Mouse (Mus musculus): Measurements from ENCODE around the gene Col6a6.

The Col6a6 gene

GRCm38 (mm10) chr9:105827791-105828385 lies at the start of gene Col6a6:
Gene Col6a6 (minus strand): TSS chr9:105828160.
- peak; percentile 28 for DNase-seq (ENCODE audit: low read depth, low spot score)

DNA sequence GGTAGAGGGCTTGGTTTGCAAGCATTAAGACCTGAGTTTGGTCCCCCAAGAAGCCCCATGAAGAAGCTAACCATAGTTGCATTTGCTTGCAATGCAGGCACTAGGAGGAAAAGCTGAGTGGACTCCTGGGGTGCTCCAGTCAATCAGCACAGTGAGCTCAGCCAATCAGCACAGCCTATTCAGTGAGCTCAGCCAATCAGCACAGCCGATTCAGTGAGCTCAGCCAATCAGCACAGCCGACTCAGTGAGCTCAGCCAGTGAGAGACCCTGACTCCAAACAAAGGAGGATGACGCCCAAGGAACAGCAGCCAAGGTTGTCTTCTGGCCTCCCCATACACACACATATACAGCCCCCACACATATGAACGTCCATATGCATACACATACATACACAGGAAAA lies 48.2 kb upstream of the Col6a6 start:
- peak; percentile 19 for DNase-seq (ENCODE audit: low read depth, low spot score)

DNA sequence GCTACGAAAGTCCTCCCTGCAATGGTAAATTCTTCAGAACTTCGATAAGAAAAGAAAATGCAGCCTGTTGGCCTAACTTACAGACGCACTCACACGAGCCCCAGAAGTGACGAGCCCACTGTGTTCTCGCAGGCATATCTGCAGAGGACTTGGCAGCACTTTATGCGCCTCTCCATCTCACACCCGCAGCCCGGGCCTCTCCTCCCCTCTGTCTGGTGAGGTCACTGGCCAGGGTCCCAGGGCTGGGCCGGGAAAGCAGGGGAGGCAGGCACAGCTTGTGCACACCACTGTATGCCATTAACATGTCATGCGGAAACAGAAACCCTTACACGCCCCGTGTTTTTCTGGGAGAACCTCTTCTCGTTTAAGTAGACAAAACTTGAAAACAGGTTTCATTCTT lies 43.7 kb upstream of the Col6a6 start:
- DNase-seq (ENCODE audit: low read depth, low spot score) = no peak

- DNase-seq (ENCODE audit: low read depth, low spot score) = peak; percentile 93
Measured at GRCm38 (mm10) chr9:105857773-105858172, 29.8 kb upstream of the Col6a6 start.

DNA sequence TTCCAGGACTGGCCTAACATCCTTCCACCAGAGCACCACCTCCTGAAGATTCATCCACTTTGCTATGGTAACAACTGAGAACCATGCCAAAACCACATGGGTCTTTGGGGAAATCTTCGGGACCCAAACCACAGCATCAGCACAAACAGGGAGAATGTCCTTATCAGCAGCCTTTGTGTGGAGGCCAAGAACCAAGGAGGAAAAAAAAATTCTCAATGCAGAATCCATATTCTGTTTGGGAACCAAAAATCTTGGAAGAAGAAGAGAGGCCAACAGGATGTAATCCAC lies 24.8 kb upstream of the Col6a6 start:
- DNase-seq (ENCODE audit: low read depth, low spot score) = no peak

DNA sequence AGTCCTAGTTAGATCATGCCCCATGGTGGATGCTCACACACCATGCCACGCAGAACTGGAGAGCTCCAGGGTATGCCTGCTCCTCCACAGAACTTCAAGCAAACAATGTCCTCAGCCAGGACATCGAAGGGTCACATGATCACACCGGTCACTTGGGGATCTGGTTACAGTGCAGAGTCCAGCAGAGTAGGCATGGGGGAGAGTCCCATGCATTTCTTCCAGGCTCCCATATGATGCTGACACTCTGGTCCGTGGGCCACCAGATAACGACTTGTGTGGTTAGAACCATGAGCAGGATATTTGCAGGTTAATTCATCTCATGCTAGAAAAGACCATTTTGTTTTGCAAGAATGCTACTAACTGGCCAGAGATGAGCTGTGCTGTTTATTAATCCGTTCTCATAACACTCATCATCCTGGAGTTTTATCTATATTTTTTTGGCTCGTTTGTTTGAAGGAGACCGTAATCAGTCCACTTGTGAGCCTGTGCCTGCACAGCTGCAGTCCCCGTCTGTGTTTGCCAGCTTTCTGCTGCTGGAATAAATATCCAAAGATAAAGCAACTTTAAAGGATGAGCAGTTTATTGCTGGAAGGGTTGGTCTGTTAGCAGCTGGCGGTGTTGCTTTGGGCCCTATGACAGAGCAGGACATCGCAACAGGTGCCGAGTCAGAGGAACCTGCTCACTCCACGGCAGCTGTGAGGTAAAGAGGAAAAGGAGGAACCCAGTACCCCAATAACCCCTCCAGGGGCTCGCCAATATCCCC lies 24.2 kb upstream of the Col6a6 start:
- no peak for DNase-seq (ENCODE audit: low read depth, low spot score)

GRCm38 (mm10) chr9:105851011-105851410 lies 23.1 kb upstream of the Col6a6 start:
- no peak for DNase-seq (ENCODE audit: low read depth, low spot score)

DNA sequence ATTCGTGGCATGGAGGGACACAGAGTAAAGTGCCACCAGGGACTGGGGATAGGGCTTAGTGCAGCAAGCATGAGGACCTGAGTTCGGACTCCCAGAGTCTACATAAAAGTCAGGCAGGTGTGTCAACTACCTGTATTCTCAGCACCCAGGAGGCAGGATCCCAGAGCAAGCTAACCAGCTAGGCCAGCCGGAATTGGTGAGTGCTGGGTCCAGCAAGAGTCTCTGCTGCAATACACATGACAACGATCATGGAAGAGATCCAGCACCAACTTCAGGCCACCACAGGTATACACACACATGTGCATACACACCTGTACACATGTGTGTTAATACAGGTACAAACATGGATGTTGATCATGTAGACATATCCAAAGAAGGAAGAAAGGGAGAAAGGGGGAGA lies 20.4 kb upstream of the Col6a6 start:
- DNase-seq (ENCODE audit: low read depth, low spot score) = no peak

DNA sequence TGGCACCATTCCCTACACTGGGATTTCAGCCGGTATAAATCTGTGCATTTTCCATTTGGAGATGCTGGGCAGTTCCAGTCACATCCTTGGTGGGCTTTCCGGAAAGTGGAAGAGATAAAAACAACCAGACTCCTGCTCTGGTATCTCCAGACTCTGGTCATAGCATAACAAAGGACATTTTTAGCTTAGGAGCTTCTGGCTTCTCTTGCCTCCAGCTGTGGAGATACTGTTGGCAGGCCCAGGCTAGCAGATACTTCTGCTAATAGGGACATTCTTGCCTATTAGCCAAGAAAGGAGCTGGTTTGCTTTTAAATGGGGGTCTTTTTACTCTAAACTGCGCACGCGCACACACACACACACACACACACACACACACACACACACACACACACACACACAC lies 19.3 kb upstream of the Col6a6 start:
- no peak for DNase-seq (ENCODE audit: low read depth, low spot score)

DNA sequence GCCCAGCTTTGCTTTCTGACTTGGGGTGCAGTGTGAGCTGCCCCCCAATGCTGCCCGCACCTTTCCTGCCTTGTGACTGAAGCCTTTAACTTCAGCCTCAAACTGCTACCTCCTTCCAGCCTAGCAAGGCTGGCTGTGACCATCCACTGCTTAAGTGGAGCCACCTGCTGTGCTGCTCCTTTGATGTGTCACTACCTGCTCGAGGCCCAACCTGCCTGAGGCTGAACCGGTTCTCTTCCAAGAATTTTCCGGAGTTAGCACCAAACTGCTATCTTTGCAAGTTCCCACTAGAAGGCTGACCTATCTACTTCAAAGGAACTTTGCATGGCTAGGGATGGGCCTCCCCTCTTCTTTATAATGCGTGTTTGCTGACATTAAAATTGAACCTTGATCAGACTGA lies 13.4 kb upstream of the Col6a6 start:
- peak; percentile 82 for DNase-seq (ENCODE audit: low read depth, low spot score)

GRCm38 (mm10) chr9:105839147-105839515 lies 11.2 kb upstream of the Col6a6 start:
- peak; percentile 69 for DNase-seq (ENCODE audit: low read depth, low spot score)

- DNase-seq (ENCODE audit: low read depth, low spot score) = peak; percentile 84
Measured at GRCm38 (mm10) chr9:105838396-105839146, 10.6 kb upstream of the Col6a6 start.

DNA sequence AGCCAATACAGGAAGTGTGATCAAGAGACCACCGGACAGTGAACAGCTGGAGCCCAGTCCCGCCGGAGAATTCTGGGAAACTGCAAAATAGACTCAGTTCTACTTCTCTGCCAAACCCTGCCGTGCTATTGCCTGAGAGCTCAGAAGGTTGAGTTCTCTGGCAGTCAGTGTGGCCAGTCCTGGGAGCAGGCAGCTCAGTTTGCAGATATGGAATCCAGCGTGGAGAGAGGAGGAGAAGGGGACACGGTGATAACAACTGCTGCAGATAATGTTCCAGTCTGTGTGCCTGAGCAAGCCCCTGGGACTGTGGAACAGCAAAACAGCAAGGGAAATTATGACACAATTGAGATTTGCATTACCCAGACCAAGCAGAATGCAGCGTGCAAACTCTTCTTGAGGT lies 7.6 kb upstream of the Col6a6 start:
- no peak for DNase-seq (ENCODE audit: low read depth, low spot score)

- no peak for DNase-seq (ENCODE audit: low read depth, low spot score)
Measured at GRCm38 (mm10) chr9:105834799-105835198, 6.8 kb upstream of the Col6a6 start.

DNA sequence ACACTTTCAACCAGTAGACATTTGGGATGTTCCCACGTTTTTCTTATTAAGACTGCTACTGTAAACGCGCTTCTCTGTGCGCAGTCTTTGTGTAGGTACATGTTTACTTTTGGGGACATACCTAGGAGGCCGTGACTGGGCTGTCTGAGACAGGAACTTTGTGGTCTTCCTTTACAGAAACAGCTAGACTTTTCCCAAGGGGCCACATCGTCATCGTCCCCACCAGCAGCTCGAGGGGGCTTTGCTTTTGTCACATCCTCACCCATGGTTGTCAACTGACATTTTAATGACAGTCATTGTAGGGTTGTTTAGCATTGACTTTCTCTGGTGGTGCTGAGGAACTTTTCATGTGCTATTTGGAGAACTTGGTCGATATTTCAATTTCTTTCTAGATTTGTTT lies 3.3 kb upstream of the Col6a6 start:
- no peak for DNase-seq (ENCODE audit: low read depth, low spot score)

- no peak for DNase-seq (ENCODE audit: low read depth, low spot score)
Measured at GRCm38 (mm10) chr9:105827076-105827647, 798 bp downstream of the Col6a6 start.

DNA sequence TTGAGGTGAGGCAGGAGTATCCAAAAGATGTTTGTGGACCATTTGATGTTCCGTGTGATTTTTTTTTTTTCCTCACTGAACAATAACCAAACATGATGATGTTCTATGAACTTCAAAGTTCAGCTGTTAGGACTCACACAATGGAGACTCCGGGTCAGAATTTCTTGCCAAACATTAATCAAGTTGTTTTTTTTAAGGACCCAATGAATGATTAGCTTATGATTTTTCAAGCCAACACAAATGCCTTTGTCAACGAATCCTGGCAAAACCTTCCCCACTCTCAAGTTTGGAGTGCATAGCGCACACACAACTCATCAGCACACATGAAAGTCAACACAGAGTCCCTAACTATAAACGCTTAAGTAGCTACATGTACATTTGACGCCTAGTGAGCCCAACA lies 7.2 kb downstream of the Col6a6 start:
- DNase-seq (ENCODE audit: low read depth, low spot score) = no peak

DNA sequence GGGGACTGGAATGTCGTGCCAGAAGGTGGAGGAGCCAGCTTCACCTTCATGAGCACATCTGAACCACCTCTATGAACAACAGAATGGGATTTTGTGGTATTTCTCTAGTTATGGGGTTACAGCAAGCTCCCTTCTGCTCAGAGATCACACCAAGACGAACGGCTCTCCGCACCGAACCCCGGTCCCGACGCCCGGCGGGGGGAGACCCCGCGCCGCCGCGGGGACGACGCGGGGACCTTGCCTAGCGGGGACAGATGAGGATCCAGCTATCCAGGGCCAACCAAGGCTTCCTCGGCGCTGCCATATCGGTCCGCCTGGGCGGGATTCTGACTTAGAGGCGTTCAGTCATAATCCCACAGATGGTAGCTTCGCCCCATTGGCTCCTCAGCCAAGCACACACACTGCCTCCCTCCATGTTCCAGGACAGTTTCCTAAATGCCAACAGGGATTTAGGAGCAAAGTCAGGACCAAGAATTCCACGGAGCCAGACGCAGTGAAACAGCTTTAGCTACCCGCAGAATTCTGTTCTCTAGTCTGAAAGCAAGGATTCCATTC lies 8.7 kb downstream of the Col6a6 start:
- no peak for DNase-seq (ENCODE audit: low read depth, low spot score)

- DNase-seq (ENCODE audit: low read depth, low spot score) = no peak
Measured at GRCm38 (mm10) chr9:105814436-105814835, 13.5 kb downstream of the Col6a6 start.

DNA sequence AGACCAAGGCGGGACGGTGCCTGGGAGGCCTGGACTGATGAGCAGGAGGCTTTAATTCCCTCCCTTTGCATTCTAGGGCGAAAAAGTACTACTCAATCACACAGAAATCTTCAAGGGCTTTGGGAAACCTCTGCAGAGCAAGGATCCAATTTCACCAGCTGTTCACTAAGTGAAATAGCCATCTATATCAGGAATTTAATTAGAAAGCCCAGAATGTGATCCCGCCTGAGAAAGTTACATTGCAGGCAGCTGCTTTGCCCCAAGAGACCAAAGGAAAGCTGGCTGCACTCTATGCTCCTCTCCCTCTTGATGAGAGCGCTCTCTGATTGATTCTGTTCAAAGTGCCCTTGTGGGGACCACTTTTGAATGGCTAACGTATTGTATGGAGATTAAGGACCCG lies 16.5 kb downstream of the Col6a6 start:
- DNase-seq (ENCODE audit: low read depth, low spot score) = no peak

- DNase-seq (ENCODE audit: low read depth, low spot score) = peak; percentile 16
Measured at GRCm38 (mm10) chr9:105808920-105809505, 18.9 kb downstream of the Col6a6 start.

GRCm38 (mm10) chr9:105803416-105803815 lies 24.5 kb downstream of the Col6a6 start:
- DNase-seq (ENCODE audit: low read depth, low spot score) = no peak

All from ZHBTc4 (cell line).